Mouse (Mus musculus): Measurements from ENCODE around the gene Lzts2. TPM values are rescaled to one million over a fixed set of nuclear protein-coding genes. Genes with fewer than 3 reads are reported as not detected.

Lzts2 gene
- total and polyA plus RNA-seq, 2 experiments from 2014 or later, result 15.0 to 29.3 TPM

- DNase-seq (no peak), ATAC-seq (no peak)
- Histone ChIP-seq H3K27ac (ENCODE audit: low read depth, low read length) (no peak overlapping the region), H3K4me2 (ENCODE audit: low read depth) (no peak overlapping the region), H3K9ac (no peak overlapping the region), H3K36me3 (ENCODE audit: insufficient read depth) (no peaks in the 10 kb centered on the region; the same call in 1 of the 2 replicates), H3K4me1 (ENCODE audit: insufficient read depth) (peaks cover 14% of the 10 kb centered on the region), H3K9me3 (ENCODE audit: low read length) (no peaks in the 10 kb centered on the region), H3K27me3 (ENCODE audit: insufficient read depth, low read length) (no peaks in the 10 kb centered on the region), H3K4me3 (ENCODE audit: low read depth, low read length) (no peak overlapping the region)
- 65% methylated on average over 11 of the region's 11 CpGs for WGBS
- TF ChIP-seq CTCF (IDR thresholded peaks at IDR 0.05; ENCODE audit: low read depth), result no peak
Measured at GRCm38 (mm10) chr19:45044389-45044927, 30.2 kb downstream of the Lzts2 start.

- no peaks in the 10 kb centered on the region for H3K9me3 ChIP-seq (ENCODE audit: low read length)
- DNase-seq (no peak), ATAC-seq (no peak)
- no peaks in the 10 kb centered on the region for H3K27me3 ChIP-seq (ENCODE audit: insufficient read depth, low read length)
- H3K27ac ChIP-seq (ENCODE audit: low read depth, low read length), result no peak overlapping the region
- peaks cover 15% of the 10 kb centered on the region for H3K4me1 ChIP-seq (ENCODE audit: insufficient read depth)
- no peak overlapping the region for H3K4me3 ChIP-seq (ENCODE audit: low read depth, low read length)
- 56% methylated on average over 15 of the region's 15 CpGs for WGBS
- H3K4me2 ChIP-seq (ENCODE audit: low read depth), result no peak overlapping the region
- TF ChIP-seq CTCF (IDR thresholded peaks at IDR 0.05; ENCODE audit: low read depth), result no peak
- no peak overlapping the region for H3K9ac ChIP-seq
- no peaks in the 10 kb centered on the region; the same call in 1 of the 2 replicates for H3K36me3 ChIP-seq (ENCODE audit: insufficient read depth)
Measured at GRCm38 (mm10) chr19:45045236-45045635, 31.0 kb downstream of the Lzts2 start.

GRCm38 (mm10) chr19:45045651-45046050 is 31.4 kb downstream of the Lzts2 start, which contains the start of gene Pdzd7:
Gene Pdzd7 (minus strand): TSS chr19:45045717.
- Histone ChIP-seq H3K9ac (peak within 1 kb of the TSS; percentile 61), H3K27ac (ENCODE audit: low read depth, low read length) (peak within 1 kb of the TSS; percentile 96), H3K36me3 (ENCODE audit: insufficient read depth) (peaks cover 3% of the 10 kb centered on the region), H3K4me1 (ENCODE audit: insufficient read depth) (peaks cover 15% of the 10 kb centered on the region), H3K27me3 (ENCODE audit: insufficient read depth, low read length) (no peaks in the 10 kb centered on the region), H3K4me3 (ENCODE audit: low read depth, low read length) (peak within 1 kb of the TSS; percentile 67), H3K4me2 (ENCODE audit: low read depth) (peak within 1 kb of the TSS; percentile 85), H3K9me3 (ENCODE audit: low read length) (no peaks in the 10 kb centered on the region)
- TF ChIP-seq CTCF (IDR thresholded peaks at IDR 0.05; ENCODE audit: low read depth), result no peak
- no peak for DNase-seq
- no peak for ATAC-seq
- WGBS, result 85% methylated on average over 5 of the region's 5 CpGs

GRCm38 (mm10) chr19:45046523-45047321 is 32.5 kb downstream of the Lzts2 start:
- ATAC-seq (peak; percentile 60), DNase-seq (peak; percentile 91)
- WGBS, result 1% methylated on average over 34 of the region's 34 CpGs

GRCm38 (mm10) chr19:45047417-45047934 is 33.3 kb downstream of the Lzts2 start, which contains the start of gene Sfxn3:
Gene Sfxn3 (plus strand): TSS chr19:45047503.
- peak; percentile 89 for TF ChIP-seq CTCF (IDR thresholded peaks at IDR 0.05; ENCODE audit: low read depth)
- Histone ChIP-seq H3K9ac (peak within 1 kb of the TSS; percentile 61), H3K4me3 (ENCODE audit: low read depth, low read length) (peak within 1 kb of the TSS; percentile 67), H3K9me3 (ENCODE audit: low read length) (no peaks in the 10 kb centered on the region), H3K4me1 (ENCODE audit: insufficient read depth) (peaks cover 15% of the 10 kb centered on the region), H3K27me3 (ENCODE audit: insufficient read depth, low read length) (no peaks in the 10 kb centered on the region), H3K27ac (ENCODE audit: low read depth, low read length) (peak within 1 kb of the TSS; percentile 96), H3K4me2 (ENCODE audit: low read depth) (peak within 1 kb of the TSS; percentile 85), H3K36me3 (ENCODE audit: insufficient read depth) (peaks cover 19% of the 10 kb centered on the region)
- DNase-seq (peak; percentile 96), ATAC-seq (peak; percentile 89)
- WGBS, result 2% methylated on average over 26 of the region's 26 CpGs

More at GRCm38 (mm10) chr19:45046523-45047321, 32.5 kb downstream of the Lzts2 start:
- peak overlapping the region; percentile 96 for H3K27ac ChIP-seq (ENCODE audit: low read depth, low read length)
- 0 out of 2 replicates have a peak, but pooled peaks have one; percentile 9 for TF ChIP-seq CTCF (IDR thresholded peaks at IDR 0.05; ENCODE audit: low read depth)
- no peaks in the 10 kb centered on the region for H3K27me3 ChIP-seq (ENCODE audit: insufficient read depth, low read length)
- peak overlapping the region; percentile 61 for H3K9ac ChIP-seq
- H3K36me3 ChIP-seq (ENCODE audit: insufficient read depth), result peaks cover 12% of the 10 kb centered on the region
- H3K4me3 ChIP-seq (ENCODE audit: low read depth, low read length), result peak overlapping the region; percentile 67
- H3K9me3 ChIP-seq (ENCODE audit: low read length), result no peaks in the 10 kb centered on the region
- peak overlapping the region; percentile 85 for H3K4me2 ChIP-seq (ENCODE audit: low read depth)
- H3K4me1 ChIP-seq (ENCODE audit: insufficient read depth), result peaks cover 15% of the 10 kb centered on the region

GRCm38 (mm10) chr19:45047935-45048643 is 33.9 kb downstream of the Lzts2 start:
- 5% methylated on average over 11 of the region's 11 CpGs for WGBS
- peak overlapping the region; percentile 85 for H3K4me2 ChIP-seq (ENCODE audit: low read depth)
- peaks cover 15% of the 10 kb centered on the region for H3K4me1 ChIP-seq (ENCODE audit: insufficient read depth)
- no peaks in the 10 kb centered on the region for H3K27me3 ChIP-seq (ENCODE audit: insufficient read depth, low read length)
- H3K9ac ChIP-seq, result peak overlapping the region; percentile 61
- H3K27ac ChIP-seq (ENCODE audit: low read depth, low read length), result peak overlapping the region; percentile 96
- H3K36me3 ChIP-seq (ENCODE audit: insufficient read depth), result peaks cover 25% of the 10 kb centered on the region
- H3K9me3 ChIP-seq (ENCODE audit: low read length), result no peaks in the 10 kb centered on the region
- no peak for TF ChIP-seq CTCF (IDR thresholded peaks at IDR 0.05; ENCODE audit: low read depth)
- H3K4me3 ChIP-seq (ENCODE audit: low read depth, low read length), result peak overlapping the region; percentile 67
- peak; percentile 65 for ATAC-seq
- DNase-seq, result peak; percentile 82

Data from forebrain, postnatal 0 days (tissue).